Mouse (Mus musculus) retina, postnatal 1 day (tissue): ENCODE measurements at regions not wholly inside any gene's neighbourhood (a gene's known extent, or its start where the extent isn't known, plus 50 kb on each side); places are given as distances from the start of the nearest gene placed in this dataset.

Experiments used
- DNase-seq: peaks from one replicate; pipeline ENCODE4 v3.0.0-alpha.2; 2012

GRCm38 (mm10) chr10:99467319-99467842 lies 204.3 kb downstream of the Dusp6 start:
- no peak for DNase-seq

GRCm38 (mm10) chr10:99468971-99469370 lies 205.9 kb downstream of the Dusp6 start:
- no peak for DNase-seq

- no peak for DNase-seq
Observed at GRCm38 (mm10) chr10:99471832-99472497, 208.9 kb downstream of the Dusp6 start.

- no peak for DNase-seq
Observed at GRCm38 (mm10) chr10:99472806-99473205, 209.8 kb downstream of the Dusp6 start.

GRCm38 (mm10) chr10:99473758-99474157 lies 210.7 kb downstream of the Dusp6 start:
- DNase-seq = no peak

- DNase-seq = no peak
Observed at GRCm38 (mm10) chr10:99474546-99474945, 211.5 kb downstream of the Dusp6 start.

GRCm38 (mm10) chr10:99476214-99476613 lies 213.2 kb downstream of the Dusp6 start:
- no peak for DNase-seq

- DNase-seq = no peak
Observed at GRCm38 (mm10) chr10:99476776-99477175, 213.7 kb downstream of the Dusp6 start.

GRCm38 (mm10) chr10:99480573-99480972 lies 217.5 kb downstream of the Dusp6 start:
- DNase-seq = no peak

GRCm38 (mm10) chr10:99482009-99482408 lies 219.0 kb downstream of the Dusp6 start:
- no peak for DNase-seq

GRCm38 (mm10) chr10:99488195-99489080 lies 225.4 kb downstream of the Dusp6 start:
- peak; percentile 50 for DNase-seq

GRCm38 (mm10) chr10:99511514-99512237 lies 247.8 kb downstream of the Csl start:
- DNase-seq = no peak

- no peak for DNase-seq
Observed at GRCm38 (mm10) chr10:99517944-99518343, 241.5 kb downstream of the Csl start.

- peak; percentile 42 for DNase-seq
Observed at GRCm38 (mm10) chr10:99519479-99519878, 240.0 kb downstream of the Csl start.

GRCm38 (mm10) chr10:99523817-99524216 lies 235.6 kb downstream of the Csl start:
- no peak for DNase-seq

GRCm38 (mm10) chr10:99524273-99525212 lies 234.9 kb downstream of the Csl start:
- DNase-seq = peak; percentile 24

- DNase-seq = no peak
Observed at GRCm38 (mm10) chr10:99526148-99526547, 233.3 kb downstream of the Csl start.

GRCm38 (mm10) chr10:99526561-99526960 lies 232.9 kb downstream of the Csl start:
- no peak for DNase-seq

- no peak for DNase-seq
Observed at GRCm38 (mm10) chr10:99531104-99531503, 228.4 kb downstream of the Csl start.

GRCm38 (mm10) chr10:99531556-99531955 lies 227.9 kb downstream of the Csl start:
- DNase-seq = no peak

- no peak for DNase-seq
Observed at GRCm38 (mm10) chr10:99531992-99532391, 227.5 kb downstream of the Csl start.

- DNase-seq = no peak
Observed at GRCm38 (mm10) chr10:99532697-99533119, 226.8 kb downstream of the Csl start.
